13 mouse cellular contexts compared by ENCODE assay signal in genomic region chr8:127675377-127675776, GRCm38 (mm10).
DNase-seq lines count a peak whose midpoint lies in the region; ATAC-seq lines count a peak whose summit lies in the region.
"Had no signal": no experiment of that assay in that cellular context is flagged by ENCODE, and none has a peak within 500 bp of the region (broad histone marks: within the 10 kb centered on the region; RNA-seq: fewer than 3 reads in every experiment).

No protein-coding gene starts in this region.

- intact Hi-C loops in left cerebral cortex, postnatal 14 days (cut with DNase I): no loop called here

- DNase-seq in left cerebral cortex, adult 18-20 months (ENCODE audit: low spot score in 2 of 2): peak; percentile 27 to 50
- no peak for DNase-seq in left cerebral cortex, adult 11 months (ENCODE audit: low spot score)
- peak; percentile 37 to 44 for DNase-seq in frontal cortex, postnatal 10 days (ENCODE audit: low spot score in 2 of 2)
- DNase-seq in left cerebral cortex, postnatal 14 days (ENCODE audit: low spot score in 2 of 2): peak; percentile 34 to 74
- DNase-seq in right cerebral cortex, postnatal 36 days (ENCODE audit: low spot score in 2 of 2): peak; percentile 12 to 41
- no peak for DNase-seq in cerebellum, postnatal 4 days (ENCODE audit: low spot score in 2 of 2)
- DNase-seq: adrenal gland, postnatal 36 days; cerebellum, postnatal 25 days; heart, postnatal 36 days; lung, postnatal 36 days; thymus, postnatal 14 days had no signal

- no peak for ATAC-seq in megakaryocyte-erythroid progenitor cell, adult 5-6 weeks (replicated peaks; ENCODE audit: low FRiP score, low TSS enrichment, poor library complexity, severe bottlenecking)
- ATAC-seq: intestine, postnatal 0 days had no signal

Comparison
In these comparisons a context has a peak if more than half of its experiments do, and no peak if none do; other contexts are left out.
1. DNase-seq: peak in left cerebral cortex, adult 18-20 months (2 of 2), frontal cortex, postnatal 10 days (2 of 2), left cerebral cortex, postnatal 14 days (2 of 2) and right cerebral cortex, postnatal 36 days (2 of 2); none in left cerebral cortex, adult 11 months (single experiment) and cerebellum, postnatal 4 days (0 of 2).